In the genomic region with DNA sequence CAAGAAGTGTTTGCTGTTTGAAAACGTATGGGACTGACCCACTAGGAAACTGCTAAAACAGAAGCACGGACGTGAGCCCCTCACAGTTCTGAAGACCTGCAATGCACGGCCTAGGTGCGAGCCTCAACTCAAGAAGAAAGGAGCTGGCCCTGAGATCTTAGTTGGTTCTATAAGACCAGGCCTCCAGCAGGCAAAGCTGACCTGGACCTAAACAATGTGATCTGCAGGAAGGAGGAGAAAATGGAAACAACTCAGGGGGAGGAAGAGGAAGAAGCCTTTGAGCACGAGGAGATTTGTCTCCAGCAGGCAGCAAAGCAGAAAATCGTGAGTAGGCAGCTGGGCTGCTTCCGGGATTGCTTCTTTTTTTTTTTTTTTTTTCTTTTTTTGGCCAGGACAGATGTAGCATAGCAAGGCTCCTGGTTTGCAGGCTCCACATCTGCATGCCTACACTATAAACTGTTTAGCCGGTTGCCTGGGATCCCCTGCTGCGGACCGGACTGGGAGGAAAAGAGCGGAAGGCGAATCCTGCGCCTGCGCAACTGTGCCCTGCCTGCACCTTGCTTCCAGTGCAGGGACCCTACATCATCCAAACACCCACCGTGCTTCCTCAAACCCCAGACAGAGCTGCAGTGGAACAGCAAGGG, we compare ENCODE assay signal across 8 mouse cellular contexts. TPM values are rescaled to one million over a fixed set of nuclear protein-coding genes. Genes with fewer than 3 reads are reported as not detected.
DNase-seq lines count a peak whose midpoint lies in the region; ATAC-seq and TF ChIP-seq lines count a peak whose summit lies in the region.

No protein-coding gene starts in this region.

- H3K27ac ChIP-seq in embryonic facial prominence, embryonic 14.5 days (replicated peaks; ENCODE audit: low read depth, low read length): no peak overlapping the region; the same call in 1 of the 2 replicates
- no peak overlapping the region for H3K27ac ChIP-seq in embryonic facial prominence, embryonic 10.5 days (replicated peaks)
- H3K27ac ChIP-seq in midbrain, embryonic 16.5 days (ENCODE audit: low read length): peak overlapping the region; percentile 34; the same call in 1 of the 2 replicates
- no peak overlapping the region for H3K27ac ChIP-seq in midbrain, embryonic 11.5 days (ENCODE audit: low read depth, low read length)
- H3K27ac ChIP-seq in limb, embryonic 14.5 days (replicated peaks; ENCODE audit: low read depth, low read length): no peak overlapping the region
- 0 out of 2 replicates have a peak overlapping the region, but pooled peaks have one; percentile 46 for H3K27ac ChIP-seq in stomach, postnatal 0 days (replicated peaks)

- H3K4me2 ChIP-seq in embryonic facial prominence, embryonic 14.5 days (ENCODE audit: low read depth, low read length): peak overlapping the region; percentile 3; the same call in 1 of the 2 replicates
- 0 out of 2 replicates have a peak overlapping the region, but pooled peaks have one; percentile 17 for H3K4me2 ChIP-seq in midbrain, embryonic 16.5 days (ENCODE audit: low read length)
- H3K4me2 ChIP-seq in midbrain, embryonic 11.5 days: no peak overlapping the region
- H3K4me2 ChIP-seq in limb, embryonic 14.5 days (replicated peaks; ENCODE audit: low read depth, low read length, severe bottlenecking): no peak overlapping the region
- peak overlapping the region; percentile 17; the same call in 1 of the 2 replicates for H3K4me2 ChIP-seq in stomach, postnatal 0 days (replicated peaks; ENCODE audit: low read depth)

- peak; percentile 37 for DNase-seq in embryonic facial prominence, embryonic 14.5 days (ENCODE audit: low spot score)
- DNase-seq in embryonic facial prominence, embryonic 10.5 days (ENCODE audit: low spot score): no peak
- no peak for DNase-seq in midbrain, embryonic 11.5 days (ENCODE audit: low spot score, missing footprints)
- DNase-seq in limb, embryonic 14.5 days (ENCODE audit: low spot score): peak; percentile 7
- no peak for DNase-seq in stomach, postnatal 0 days (ENCODE audit: low spot score)
- DNase-seq in embryo, embryonic 10 days (ENCODE audit: low spot score): no peak
- DNase-seq in spleen, postnatal 4 days (ENCODE audit: low spot score in 2 of 2): no peak

- no peak for TF ChIP-seq POLR2A in limb, embryonic 14.5 days (IDR thresholded peaks at IDR 0.05; ENCODE audit: borderline replicate concordance, extremely low read depth, insufficient read depth, insufficient read length)

- H3K4me1 ChIP-seq in embryonic facial prominence, embryonic 14.5 days (ENCODE audit: control insufficient read depth, insufficient read depth, low read length): no peaks in the 10 kb centered on the region
- 0 out of 2 replicates have a peak, but pooled peaks cover 3% of the 10 kb centered on the region for H3K4me1 ChIP-seq in embryonic facial prominence, embryonic 10.5 days
- no peaks in the 10 kb centered on the region for H3K4me1 ChIP-seq in midbrain, embryonic 16.5 days (ENCODE audit: control insufficient read depth, insufficient read depth, low read length)
- H3K4me1 ChIP-seq in midbrain, embryonic 11.5 days (ENCODE audit: control insufficient read depth, insufficient read depth, low read length): no peaks in the 10 kb centered on the region
- H3K4me1 ChIP-seq in limb, embryonic 14.5 days (ENCODE audit: control insufficient read depth, insufficient read depth, low read length): no peaks in the 10 kb centered on the region
- no peaks in the 10 kb centered on the region for H3K4me1 ChIP-seq in stomach, postnatal 0 days (replicated peaks; ENCODE audit: control insufficient read depth, insufficient read depth)

- no peaks in the 10 kb centered on the region for H3K9me3 ChIP-seq in embryonic facial prominence, embryonic 14.5 days (ENCODE audit: control insufficient read depth, low read length)
- H3K9me3 ChIP-seq in embryonic facial prominence, embryonic 10.5 days: no peaks in the 10 kb centered on the region
- no peaks in the 10 kb centered on the region for H3K9me3 ChIP-seq in midbrain, embryonic 16.5 days (replicated peaks; ENCODE audit: control insufficient read depth, low read length, poor library complexity, severe bottlenecking)
- H3K9me3 ChIP-seq in midbrain, embryonic 11.5 days (ENCODE audit: control insufficient read depth, low read length): no peaks in the 10 kb centered on the region
- H3K9me3 ChIP-seq in limb, embryonic 14.5 days (ENCODE audit: control insufficient read depth, low read length): no peaks in the 10 kb centered on the region
- H3K9me3 ChIP-seq in stomach, postnatal 0 days (ENCODE audit: control insufficient read depth, low read length): no peaks in the 10 kb centered on the region

- 58% methylated on average over 16 of the region's 16 CpGs for WGBS in embryonic facial prominence, embryonic 14.5 days
- 68% methylated on average over 16 of the region's 16 CpGs for WGBS in embryonic facial prominence, embryonic 10.5 days
- 60% methylated on average over 16 of the region's 16 CpGs for WGBS in midbrain, embryonic 16.5 days
- WGBS in midbrain, embryonic 11.5 days: 56% methylated on average over 16 of the region's 16 CpGs
- WGBS in limb, embryonic 14.5 days: 52% methylated on average over 16 of the region's 16 CpGs
- 47% methylated on average over 16 of the region's 16 CpGs for WGBS in stomach, postnatal 0 days

- TF ChIP-seq EP300 in stomach, postnatal 0 days (optimal IDR thresholded peaks at IDR 0.05): no peak

- peak overlapping the region; percentile 30; the same call in 1 of the 2 replicates for H3K9ac ChIP-seq in embryonic facial prominence, embryonic 14.5 days (ENCODE audit: low read depth, low read length)
- no peak overlapping the region for H3K9ac ChIP-seq in midbrain, embryonic 16.5 days (ENCODE audit: low read depth, low read length)
- no peak overlapping the region for H3K9ac ChIP-seq in midbrain, embryonic 11.5 days (ENCODE audit: low read length)
- H3K9ac ChIP-seq in limb, embryonic 14.5 days (ENCODE audit: low read depth, low read length, severe bottlenecking): no peak overlapping the region
- no peak overlapping the region for H3K9ac ChIP-seq in stomach, postnatal 0 days (ENCODE audit: low read length)

- no peak for TF ChIP-seq CTCF in stomach, postnatal 0 days (IDR thresholded peaks at IDR 0.05; ENCODE audit: low read depth)

- ATAC-seq in embryonic facial prominence, embryonic 14.5 days (ENCODE audit: low read depth): 0 out of 2 replicates have a peak, but pooled peaks have one; percentile 26
- ATAC-seq in midbrain, embryonic 16.5 days: no peak
- ATAC-seq in midbrain, embryonic 11.5 days (ENCODE audit: low FRiP score): no peak
- peak; percentile 62; the same call in 1 of the 2 replicates for ATAC-seq in limb, embryonic 14.5 days (ENCODE audit: low FRiP score, low read depth)
- no peak for ATAC-seq in stomach, postnatal 0 days (ENCODE audit: low FRiP score, low TSS enrichment)

- H3K27me3 ChIP-seq in embryonic facial prominence, embryonic 14.5 days (replicated peaks; ENCODE audit: control insufficient read depth, insufficient read depth, low read length): no peaks in the 10 kb centered on the region
- no peaks in the 10 kb centered on the region for H3K27me3 ChIP-seq in embryonic facial prominence, embryonic 10.5 days (replicated peaks; ENCODE audit: low read depth, poor library complexity, severe bottlenecking)
- no peaks in the 10 kb centered on the region for H3K27me3 ChIP-seq in midbrain, embryonic 16.5 days (ENCODE audit: control insufficient read depth, insufficient read depth, low read depth, low read length)
- no peaks in the 10 kb centered on the region for H3K27me3 ChIP-seq in midbrain, embryonic 11.5 days (ENCODE audit: control insufficient read depth, insufficient read depth, low read length)
- no peaks in the 10 kb centered on the region for H3K27me3 ChIP-seq in limb, embryonic 14.5 days (ENCODE audit: control insufficient read depth, insufficient read depth, low read length)
- H3K27me3 ChIP-seq in stomach, postnatal 0 days (ENCODE audit: control insufficient read depth, insufficient read depth, low read length): no peaks in the 10 kb centered on the region

- H3K4me3 ChIP-seq in embryonic facial prominence, embryonic 14.5 days (ENCODE audit: low read depth, low read length): no peak overlapping the region
- H3K4me3 ChIP-seq in embryonic facial prominence, embryonic 10.5 days: no peak overlapping the region
- H3K4me3 ChIP-seq in midbrain, embryonic 16.5 days (ENCODE audit: low read depth, low read length): no peak overlapping the region
- H3K4me3 ChIP-seq in midbrain, embryonic 11.5 days (ENCODE audit: low read depth, low read length): no peak overlapping the region
- H3K4me3 ChIP-seq in limb, embryonic 14.5 days (replicated peaks; ENCODE audit: low read length): no peak overlapping the region
- no peak overlapping the region for H3K4me3 ChIP-seq in stomach, postnatal 0 days (ENCODE audit: low read depth, low read length)

- H3K36me3 ChIP-seq in embryonic facial prominence, embryonic 14.5 days (ENCODE audit: control insufficient read depth, insufficient read depth, low read length): no peaks in the 10 kb centered on the region
- H3K36me3 ChIP-seq in embryonic facial prominence, embryonic 10.5 days (replicated peaks): no peaks in the 10 kb centered on the region
- no peaks in the 10 kb centered on the region for H3K36me3 ChIP-seq in midbrain, embryonic 16.5 days (ENCODE audit: control insufficient read depth, insufficient read depth, low read length)
- H3K36me3 ChIP-seq in midbrain, embryonic 11.5 days (ENCODE audit: control insufficient read depth, insufficient read depth, low read length): no peaks in the 10 kb centered on the region
- H3K36me3 ChIP-seq in limb, embryonic 14.5 days (ENCODE audit: control insufficient read depth, insufficient read depth, low read length): no peaks in the 10 kb centered on the region
- no peaks in the 10 kb centered on the region for H3K36me3 ChIP-seq in stomach, postnatal 0 days (ENCODE audit: control insufficient read depth, insufficient read depth, low read length)

RNA-seq across cellular contexts. Expression of a gene that starts 39.3 kb away (rescaled TPM):
- 15.8 and 20.7 TPM in 2 replicates for polyA plus RNA-seq in embryonic facial prominence, embryonic 14.5 days (2014; fragmentation: Nextera tagmentation; extraction: Ambion mirVana)
- 4.1 and 8.2 TPM in 2 replicates for polyA plus RNA-seq in embryonic facial prominence, embryonic 10.5 days (2016; fragmentation: Nextera tagmentation; extraction: Ambion mirVana)
- polyA plus RNA-seq in midbrain, embryonic 16.5 days (2015; fragmentation: Nextera tagmentation; extraction: Ambion mirVana): 58.4 and 68.6 TPM in 2 replicates
- 10.0 and 11.7 TPM in 2 replicates for polyA plus RNA-seq in midbrain, embryonic 11.5 days (2014; fragmentation: Nextera tagmentation; extraction: Ambion mirVana)
- polyA plus RNA-seq in limb, embryonic 14.5 days (2012; rRNA removed): 9.7 and 13.6 TPM in 2 replicates
- 17.2 and 17.7 TPM in 2 replicates for polyA plus RNA-seq in limb, embryonic 14.5 days (2014; fragmentation: Nextera tagmentation; extraction: Ambion mirVana)
- polyA plus RNA-seq in stomach, postnatal 0 days (2015; fragmentation: Nextera tagmentation; extraction: Ambion mirVana): 24.5 and 28.9 TPM in 2 replicates

Comparison
In these comparisons a context has a peak if more than half of its experiments do, and no peak if none do; other contexts are left out.
1. DNase-seq: peak in embryonic facial prominence, embryonic 14.5 days (single experiment) and limb, embryonic 14.5 days (single experiment); none in embryonic facial prominence, embryonic 10.5 days (single experiment), midbrain, embryonic 11.5 days (single experiment), stomach, postnatal 0 days (single experiment), embryo, embryonic 10 days (single experiment) and spleen, postnatal 4 days (0 of 2).
2. H3K27ac ChIP-seq: peak in midbrain, embryonic 16.5 days (single experiment) and stomach, postnatal 0 days (single experiment); none in embryonic facial prominence, embryonic 14.5 days (single experiment), embryonic facial prominence, embryonic 10.5 days (single experiment), midbrain, embryonic 11.5 days (single experiment) and limb, embryonic 14.5 days (single experiment).
3. H3K4me2 ChIP-seq: peak in embryonic facial prominence, embryonic 14.5 days (single experiment), midbrain, embryonic 16.5 days (single experiment) and stomach, postnatal 0 days (single experiment); none in midbrain, embryonic 11.5 days (single experiment) and limb, embryonic 14.5 days (single experiment).
4. ATAC-seq: peak in embryonic facial prominence, embryonic 14.5 days (single experiment) and limb, embryonic 14.5 days (single experiment); none in midbrain, embryonic 16.5 days (single experiment), midbrain, embryonic 11.5 days (single experiment) and stomach, postnatal 0 days (single experiment).